Mouse (Mus musculus): Measurements from ENCODE around the gene Phospho2. TPM values are rescaled to one million over a fixed set of nuclear protein-coding genes. Genes with fewer than 3 reads are reported as not detected.

The Phospho2 gene
- polyA plus RNA-seq, 1 experiment from 2014 or later, result 26.1 TPM

GRCm38 (mm10) chr2:69822361-69823128, 33.1 kb downstream of the Phospho2 start:
- POLR2A ChIA-PET, result interaction anchor here (0.9 to 1.2 kb wide), 2 partner anchors 9 to 24 kb away, joined by 3 to 4 read pairs; no protein-coding TSS in a partner anchor
- DNase-seq (ENCODE audit: low read depth, low spot score), result no peak

DNA sequence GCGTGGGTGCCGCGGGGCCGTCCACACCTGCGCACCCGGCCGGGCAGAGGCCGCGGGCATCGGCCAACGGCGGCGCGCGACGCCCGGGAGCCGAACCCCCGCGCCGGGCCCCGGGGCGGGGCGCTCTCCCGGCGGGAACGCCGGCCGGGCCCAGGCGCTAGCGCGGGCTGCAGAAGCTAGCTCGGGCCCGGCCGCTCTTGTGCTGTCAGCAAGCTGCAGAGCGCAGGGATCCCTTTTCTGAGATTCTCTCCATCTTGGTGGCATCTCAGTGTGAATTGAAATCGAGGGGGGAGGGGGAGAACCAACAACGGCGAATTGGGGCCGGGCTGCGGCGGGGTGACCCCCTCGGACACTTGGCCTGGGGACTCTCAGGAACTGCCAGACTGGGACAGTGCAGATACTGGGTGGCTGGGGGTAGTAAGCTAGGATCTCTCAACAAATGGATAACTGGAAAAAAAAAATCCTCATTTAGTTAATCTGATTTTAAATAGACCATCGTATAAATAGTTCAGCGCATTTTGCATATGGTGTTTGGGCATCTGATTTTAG, 33.8 kb downstream of the Phospho2 start:
- no peaks in the 10 kb centered on the region for H3K27me3 ChIP-seq
- DNase-seq (ENCODE audit: low read depth, low spot score) (no peak), ATAC-seq (peak; percentile 69)
- ChIA-PET CTCF (no interaction called here), POLR2A (interaction anchor here (1.2 to 1.7 kb wide), 2 partner anchors 25 to 35 kb away, joined by 3 to 4 read pairs; partner anchors contain the start of gene Ccdc173)
- in situ Hi-C loops (cut with MboI; ENCODE audit: low pct_unique_long_range_greater_than_20kb), result no loop called here
- no peak for TF ChIP-seq CTCF (IDR thresholded peaks at IDR 0.05)

More at GRCm38 (mm10) chr2:69822361-69823128, 33.1 kb downstream of the Phospho2 start:
- no peaks in the 10 kb centered on the region for H3K27me3 ChIP-seq
- ATAC-seq, result peak; percentile 66
- in situ Hi-C loops (cut with MboI; ENCODE audit: low pct_unique_long_range_greater_than_20kb), result no loop called here
- CTCF ChIA-PET, result interaction anchor here (1.0 to 1.3 kb wide), 5 partner anchors 10 to 28 kb away, joined by 3 to 7 read pairs (median 3); no protein-coding TSS in a partner anchor
- no peak for TF ChIP-seq CTCF (IDR thresholded peaks at IDR 0.05)

GRCm38 (mm10) chr2:69825898-69826297, 36.5 kb downstream of the Phospho2 start:
- no peak for TF ChIP-seq CTCF (IDR thresholded peaks at IDR 0.05)
- ChIA-PET POLR2A (no interaction called here), CTCF (interaction anchor here (1.7 kb wide), 1 partner anchor 29 kb away, joined by 4 read pairs; no protein-coding TSS in a partner anchor)
- ATAC-seq (no peak), DNase-seq (ENCODE audit: low read depth, low spot score) (no peak)
- H3K27me3 ChIP-seq, result no peaks in the 10 kb centered on the region
- in situ Hi-C loops (cut with MboI; ENCODE audit: low pct_unique_long_range_greater_than_20kb), result no loop called here

GRCm38 (mm10) chr2:69826380-69826779, 37.0 kb downstream of the Phospho2 start:
- ChIA-PET POLR2A (interaction anchor here (0.5 kb wide), 1 partner anchor 197 kb away, joined by 3 read pairs; no protein-coding TSS in a partner anchor), CTCF (interaction anchor here (1.7 kb wide), 1 partner anchor 30 kb away, joined by 4 read pairs; no protein-coding TSS in a partner anchor)
- ATAC-seq (no peak), DNase-seq (ENCODE audit: low read depth, low spot score) (no peak)
- TF ChIP-seq CTCF (IDR thresholded peaks at IDR 0.05), result no peak
- H3K27me3 ChIP-seq, result no peaks in the 10 kb centered on the region
- in situ Hi-C loops (cut with MboI; ENCODE audit: low pct_unique_long_range_greater_than_20kb), result no loop called here

DNA sequence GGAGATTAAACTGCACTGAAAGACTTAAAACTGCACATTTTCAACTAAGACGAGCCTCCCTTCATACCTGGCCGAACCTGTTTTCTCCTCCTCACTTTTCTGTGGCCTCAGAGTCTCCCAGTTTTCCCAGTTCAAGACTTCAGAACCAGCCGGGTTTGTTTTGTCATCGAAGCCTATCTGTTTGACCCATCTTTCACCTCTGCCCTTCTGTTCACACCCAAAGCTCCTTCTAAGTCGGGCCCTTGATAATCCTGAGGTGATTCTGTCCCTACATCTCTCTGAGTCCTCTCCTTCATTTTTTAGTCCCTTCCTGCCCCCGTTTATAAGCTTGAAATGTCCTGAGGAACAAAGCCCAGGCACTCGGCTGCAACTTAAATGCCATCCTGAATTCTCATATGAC, 38.6 kb downstream of the Phospho2 start:
- TF ChIP-seq CTCF (IDR thresholded peaks at IDR 0.05), result no peak
- DNase-seq (ENCODE audit: low read depth, low spot score), result no peak
- H3K27me3 ChIP-seq, result no peaks in the 10 kb centered on the region
- no peak for ATAC-seq
- in situ Hi-C loops (cut with MboI; ENCODE audit: low pct_unique_long_range_greater_than_20kb), result no loop called here
- ChIA-PET POLR2A (no interaction called here), CTCF (interaction anchor here (1.1 kb wide), 1 partner anchor 9 kb away, joined by 3 read pairs; no protein-coding TSS in a partner anchor)

GRCm38 (mm10) chr2:69829680-69830079, 40.3 kb downstream of the Phospho2 start:
- ATAC-seq (no peak), DNase-seq (ENCODE audit: low read depth, low spot score) (no peak)
- TF ChIP-seq CTCF (IDR thresholded peaks at IDR 0.05), result no peak
- ChIA-PET CTCF (no interaction called here), POLR2A (no interaction called here)
- H3K27me3 ChIP-seq, result no peaks in the 10 kb centered on the region
- in situ Hi-C loops (cut with MboI; ENCODE audit: low pct_unique_long_range_greater_than_20kb), result no loop called here

GRCm38 (mm10) chr2:69830116-69830515, 40.7 kb downstream of the Phospho2 start:
- ChIA-PET CTCF (no interaction called here), POLR2A (no interaction called here)
- no peak for TF ChIP-seq CTCF (IDR thresholded peaks at IDR 0.05)
- H3K27me3 ChIP-seq, result no peaks in the 10 kb centered on the region
- DNase-seq (ENCODE audit: low read depth, low spot score) (no peak), ATAC-seq (no peak)
- in situ Hi-C loops (cut with MboI; ENCODE audit: low pct_unique_long_range_greater_than_20kb), result no loop called here

DNA sequence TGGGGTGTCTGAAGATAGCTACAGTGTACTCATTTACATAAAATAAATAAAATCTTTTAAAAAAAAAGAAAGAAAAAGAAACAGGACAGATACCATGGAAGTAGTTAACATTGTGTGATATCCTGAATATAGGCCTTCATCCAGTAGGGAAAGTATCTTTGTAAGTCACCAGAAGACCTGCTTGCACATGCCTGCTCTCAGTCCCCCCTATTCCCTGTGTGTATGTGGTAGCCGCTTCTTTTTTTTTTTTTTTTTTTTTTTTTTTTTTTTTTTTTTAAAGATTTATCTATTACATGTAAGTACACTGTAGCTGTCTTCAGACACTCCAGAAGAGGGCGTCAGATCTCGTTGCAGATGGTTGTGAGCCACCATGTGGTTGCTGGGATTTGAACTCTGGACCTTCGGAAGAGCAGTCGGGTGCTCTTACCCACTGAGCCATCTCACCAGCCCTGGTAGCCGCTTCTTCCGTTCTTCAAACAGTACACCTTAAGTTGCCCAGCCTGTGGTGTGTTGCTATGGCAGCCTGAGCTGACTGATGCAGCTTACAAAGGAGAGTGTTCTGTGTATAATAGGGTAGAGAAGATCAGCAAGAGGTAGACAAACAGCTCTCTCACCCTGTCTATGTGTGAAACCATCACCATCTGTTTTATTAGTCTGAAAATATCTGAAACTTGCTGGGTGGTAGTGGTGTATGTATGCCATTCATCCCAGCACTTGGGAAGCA, 48.0 kb downstream of the Phospho2 start:
- no peak for DNase-seq (ENCODE audit: low read depth, low spot score)
- H3K27me3 ChIP-seq, result no peaks in the 10 kb centered on the region
- CTCF ChIA-PET, result interaction anchor here (0.9 kb wide), 1 partner anchor 9 kb away, joined by 3 read pairs; no protein-coding TSS in a partner anchor
- POLR2A ChIA-PET, result interaction anchor here (0.6 kb wide), 1 partner anchor 150 kb away, joined by 5 read pairs; no protein-coding TSS in a partner anchor
- TF ChIP-seq CTCF (IDR thresholded peaks at IDR 0.05), result no peak
- in situ Hi-C loops (cut with MboI; ENCODE audit: low pct_unique_long_range_greater_than_20kb), result no loop called here
- ATAC-seq, result no peak

DNA sequence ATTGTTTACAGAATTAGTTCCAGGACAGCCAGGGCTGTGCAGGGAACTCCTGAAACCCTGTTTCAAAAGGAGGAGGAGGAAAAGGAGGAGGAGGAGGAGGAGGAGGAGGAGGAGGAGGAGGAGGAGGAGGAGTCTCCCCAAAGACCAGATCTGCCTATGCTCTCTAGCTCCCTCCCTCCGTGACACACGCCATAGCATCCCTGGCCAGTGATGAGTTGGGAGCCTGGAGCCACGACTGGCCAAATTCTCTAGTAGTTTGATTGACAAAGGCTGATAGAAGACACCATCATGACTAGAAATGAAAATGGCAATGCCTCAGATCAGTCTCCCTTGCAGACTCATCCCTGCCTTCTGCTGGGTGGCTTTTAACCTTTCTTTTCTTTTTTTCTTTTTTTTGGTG, 48.6 kb downstream of the Phospho2 start:
- POLR2A ChIA-PET, result interaction anchor here (0.6 kb wide), 1 partner anchor 150 kb away, joined by 5 read pairs; no protein-coding TSS in a partner anchor
- in situ Hi-C loops (cut with MboI; ENCODE audit: low pct_unique_long_range_greater_than_20kb), result no loop called here
- DNase-seq (ENCODE audit: low read depth, low spot score) (no peak), ATAC-seq (no peak)
- CTCF ChIA-PET, result no interaction called here
- no peaks in the 10 kb centered on the region for H3K27me3 ChIP-seq
- no peak for TF ChIP-seq CTCF (IDR thresholded peaks at IDR 0.05)

DNA sequence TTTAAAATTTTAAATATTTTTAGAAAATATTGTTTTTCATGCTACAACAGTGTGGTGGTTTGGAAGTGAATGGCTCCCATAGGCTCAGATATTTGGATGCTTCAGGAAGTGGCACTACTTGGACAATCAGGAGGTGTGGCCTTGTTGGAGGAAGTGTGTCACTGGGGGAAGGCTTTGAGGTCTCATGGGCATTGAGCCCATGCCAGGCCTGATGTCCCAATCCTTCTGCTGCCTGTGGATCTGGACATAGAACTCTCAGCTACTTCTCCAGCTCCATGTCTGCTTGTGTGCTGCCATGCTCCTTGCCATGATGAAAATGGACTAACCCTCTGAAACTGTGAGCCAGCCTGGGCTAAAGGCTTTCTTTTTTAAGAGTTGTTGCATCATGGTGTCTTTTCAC, 49.3 kb downstream of the Phospho2 start:
- in situ Hi-C loops (cut with MboI; ENCODE audit: low pct_unique_long_range_greater_than_20kb), result no loop called here
- no peaks in the 10 kb centered on the region for H3K27me3 ChIP-seq
- ChIA-PET POLR2A (no interaction called here), CTCF (no interaction called here)
- DNase-seq (ENCODE audit: low read depth, low spot score) (no peak), ATAC-seq (no peak)
- no peak for TF ChIP-seq CTCF (IDR thresholded peaks at IDR 0.05)
